Mouse (Mus musculus) CH12.LX (cell line): ENCODE data around the gene Cald1. TPM values are rescaled to one million over a fixed set of nuclear protein-coding genes. Genes with fewer than 3 reads are reported as not detected.

Source experiments
- DNase-seq: peaks from one replicate; pipeline ENCODE4 v3.0.0-alpha.2; 2013; ENCODE audit errors: extremely low read depth
- H3K27ac ChIP-seq: 2 replicates; pipeline ENCODE4 v1.5.1; 2012; ENCODE audit warnings: low read depth, mild to moderate bottlenecking, control low read depth, moderate library complexity; ENCODE audit not compliant: insufficient read depth
- H3K27me3 ChIP-seq: replicated peaks from 2 replicates; pipeline ENCODE3; 2012; ENCODE audit warnings: inconsistent platforms
- H3K36me3 ChIP-seq, 2 experiments: replicated peaks in 1 of 2; 2 replicates each; pipeline versions ENCODE3 to v1.6.1; 2012; ENCODE audit warnings: inconsistent platforms in 1 of 2, low read length in 1 of 2, mild to moderate bottlenecking in 1 of 2, mixed read lengths in 1 of 2, moderate library complexity in 1 of 2; ENCODE audit not compliant: control insufficient read depth in 1 of 2, insufficient read depth in 1 of 2
- H3K4me1 ChIP-seq, 2 experiments: 2 replicates each; pipeline ENCODE4 v1.6.1; 2012; ENCODE audit warnings: inconsistent platforms in 1 of 2, moderate library complexity in 1 of 2; ENCODE audit not compliant: insufficient read depth in 2 of 2, control insufficient read depth in 1 of 2
- H3K4me2 ChIP-seq: 2 replicates; pipeline ENCODE4 v1.6.1; 2012; ENCODE audit warnings: low read depth, mild to moderate bottlenecking, control low read depth; ENCODE audit not compliant: poor library complexity, insufficient read depth, severe bottlenecking
- H3K4me3 ChIP-seq, 3 experiments: fragments of 150-350 bp in 1 of 3; sonication (generic) in 1 of 3; replicated peaks in 1 of 3; 2 replicates each; pipeline versions ENCODE3 to v1.5.1; 2011 to 2012; ENCODE audit warnings: low read depth in 2 of 3, low read length in 2 of 3, mild to moderate bottlenecking in 2 of 3, moderate library complexity in 2 of 3, control low read depth in 1 of 3, improper control_type of control experiment in 1 of 3, inconsistent platforms in 1 of 3, mixed read lengths in 1 of 3; ENCODE audit not compliant: poor library complexity in 1 of 3
- H3K79me2 ChIP-seq: replicated peaks from 2 replicates; pipeline ENCODE4 v1.6.1; 2012; ENCODE audit warnings: mild to moderate bottlenecking, moderate library complexity; ENCODE audit not compliant: control insufficient read depth, poor library complexity, insufficient read depth, severe bottlenecking; ENCODE audit errors: extremely low read depth
- H3K9ac ChIP-seq: 2 replicates; pipeline ENCODE4 v1.6.1; 2012; ENCODE audit warnings: low read depth, mild to moderate bottlenecking, control low read depth, moderate library complexity; ENCODE audit not compliant: insufficient read depth
- H3K9me3 ChIP-seq: replicated peaks from 2 replicates; pipeline ENCODE3; 2012; ENCODE audit warnings: low read length, inconsistent platforms, mixed read lengths
- CHD1 ChIP-seq: IDR thresholded peaks from 2 replicates; pipeline ENCODE4 v1.6.1; 2012; ENCODE audit warnings: low read depth, low read length, improper control_type of control experiment, inconsistent platforms
- CHD2 ChIP-seq: IDR thresholded peaks from 2 replicates; pipeline ENCODE4 v1.6.1; 2011; ENCODE audit warnings: low read length, improper control_type of control experiment
- CTCF ChIP-seq, 2 experiments: IDR thresholded peaks in 1 of 2; conservative IDR thresholded peaks in 1 of 2; 2 replicates each; pipeline ENCODE4 v1.5.1; 2011 to 2012; ENCODE audit warnings: low read depth in 2 of 2, low read length in 2 of 2, improper control_type of control experiment in 1 of 2, inconsistent platforms in 1 of 2, mild to moderate bottlenecking in 1 of 2, moderate library complexity in 1 of 2
- E2F4 ChIP-seq: IDR thresholded peaks from 2 replicates; pipeline ENCODE4 v1.6.1; 2011; ENCODE audit warnings: low read depth, low read length, improper control_type of control experiment; ENCODE audit not compliant: insufficient replicate concordance
- ETS1 ChIP-seq: conservative IDR thresholded peaks from 2 replicates; pipeline ENCODE4 v1.6.1; 2012; ENCODE audit warnings: low read depth, mild to moderate bottlenecking, inconsistent platforms, low read length, improper control_type of control experiment, moderate library complexity
- IRF4 ChIP-seq: IDR thresholded peaks from 2 replicates; pipeline ENCODE4 v1.6.1; 2014; ENCODE audit warnings: low read depth, mild to moderate bottlenecking, inconsistent platforms, low read length, improper control_type of control experiment
- JUND ChIP-seq: conservative IDR thresholded peaks from 2 replicates; pipeline ENCODE4 v1.6.1; 2011; ENCODE audit warnings: low read depth, low read length, improper control_type of control experiment
- KAT2A ChIP-seq: IDR thresholded peaks from 2 replicates; pipeline ENCODE4 v1.6.1; 2012; ENCODE audit warnings: low read length, improper control_type of control experiment, inconsistent platforms; ENCODE audit not compliant: insufficient replicate concordance
- MAFK ChIP-seq: IDR thresholded peaks from 2 replicates; pipeline ENCODE4 v1.6.1; 2011; ENCODE audit warnings: low read length, improper control_type of control experiment; ENCODE audit not compliant: insufficient replicate concordance
- MAX ChIP-seq: IDR thresholded peaks from 2 replicates; pipeline ENCODE4 v1.6.1; 2011; ENCODE audit warnings: low read length, improper control_type of control experiment
- MAZ ChIP-seq: IDR thresholded peaks from 2 replicates; pipeline ENCODE4 v1.6.1; 2012; ENCODE audit warnings: low read depth, mild to moderate bottlenecking, inconsistent platforms, low read length, improper control_type of control experiment, moderate library complexity
- NRF1 ChIP-seq: IDR thresholded peaks from 2 replicates; pipeline ENCODE4 v1.6.1; 2014; ENCODE audit warnings: low read depth, mild to moderate bottlenecking, inconsistent platforms, low read length, improper control_type of control experiment, moderate library complexity
- PAX5 ChIP-seq: IDR thresholded peaks from 2 replicates; pipeline ENCODE4 v1.6.1; 2012; ENCODE audit warnings: low read length, inconsistent platforms, mixed read lengths
- POLR2AphosphoS2 ChIP-seq: IDR thresholded peaks from 2 replicates; pipeline ENCODE4 v1.6.1; 2011; ENCODE audit warnings: low read depth, low read length, improper control_type of control experiment
- TBP ChIP-seq: conservative IDR thresholded peaks from 2 replicates; pipeline ENCODE4 v1.6.1; 2011; ENCODE audit warnings: low read depth, low read length, improper control_type of control experiment
- TCF12 ChIP-seq: IDR thresholded peaks from 2 replicates; pipeline ENCODE4 v1.6.1; 2014; ENCODE audit warnings: low read depth, mild to moderate bottlenecking, inconsistent platforms, low read length, improper control_type of control experiment
- UBTF ChIP-seq: IDR thresholded peaks from 2 replicates; pipeline ENCODE4 v1.6.1; 2012; ENCODE audit warnings: low read depth, mild to moderate bottlenecking, inconsistent platforms, low read length, improper control_type of control experiment, moderate library complexity
- USF1 ChIP-seq: IDR thresholded peaks from 2 replicates; pipeline ENCODE4 v1.6.1; 2014; ENCODE audit warnings: low read depth, mild to moderate bottlenecking, inconsistent platforms, low read length, improper control_type of control experiment
- USF2 ChIP-seq: conservative IDR thresholded peaks from 2 replicates; pipeline ENCODE4 v1.6.1; 2011; ENCODE audit warnings: low read depth, low read length, improper control_type of control experiment
- ZC3H11A ChIP-seq: IDR thresholded peaks from 2 replicates; pipeline ENCODE4 v1.6.1; 2012; ENCODE audit warnings: low read depth, mild to moderate bottlenecking, inconsistent platforms, low read length, improper control_type of control experiment
- ZKSCAN1 ChIP-seq: IDR thresholded peaks from 2 replicates; pipeline ENCODE4 v1.6.1; 2012; ENCODE audit warnings: low read depth, inconsistent platforms, low read length, improper control_type of control experiment, borderline replicate concordance
- dilution Hi-C: fragments of 300-500 bp; cut with MboI; formaldehyde crosslinking; loops from 2 replicates; pipeline ENCODE4 v1.14.3; 2020; ENCODE audit warnings: low sequenced_read_pairs; ENCODE audit not compliant: extremely low pct_unique_long_range_greater_than_20kb, extremely low pct_ligation_motif_present
- in situ Hi-C: fragments of 300-500 bp; cut with MboI; formaldehyde crosslinking; loops from 3 replicates; pipeline ENCODE4 v1.14.3; 2019; ENCODE audit warnings: low sequenced_read_pairs, low pct_ligation_motif_present, low pct_unique_long_range_greater_than_20kb, mixed read lengths
- polyA plus RNA-seq: library from polyadenylated mRNA; unstranded; fragments of >175 nt; gene quantifications from 2 replicates; pipeline ENCODE4 v1.2.1, GENCODE M21; 2012; ENCODE audit warnings: low read depth; ENCODE audit not compliant: insufficient read length
- total RNA-seq, 2 experiments: library from RNA; depleted of rRNA; stranded (reverse); fragments of 300-350 nt in 1 of 2; fragments of >200 nt in 1 of 2; gene quantifications; 2 replicates each; pipeline ENCODE4 v1.2.3; 2012 to 2014

Cald1 gene
- total and polyA plus RNA-seq, 3 experiments = 0.55 to 4.0 (median 1.1) TPM

DNA sequence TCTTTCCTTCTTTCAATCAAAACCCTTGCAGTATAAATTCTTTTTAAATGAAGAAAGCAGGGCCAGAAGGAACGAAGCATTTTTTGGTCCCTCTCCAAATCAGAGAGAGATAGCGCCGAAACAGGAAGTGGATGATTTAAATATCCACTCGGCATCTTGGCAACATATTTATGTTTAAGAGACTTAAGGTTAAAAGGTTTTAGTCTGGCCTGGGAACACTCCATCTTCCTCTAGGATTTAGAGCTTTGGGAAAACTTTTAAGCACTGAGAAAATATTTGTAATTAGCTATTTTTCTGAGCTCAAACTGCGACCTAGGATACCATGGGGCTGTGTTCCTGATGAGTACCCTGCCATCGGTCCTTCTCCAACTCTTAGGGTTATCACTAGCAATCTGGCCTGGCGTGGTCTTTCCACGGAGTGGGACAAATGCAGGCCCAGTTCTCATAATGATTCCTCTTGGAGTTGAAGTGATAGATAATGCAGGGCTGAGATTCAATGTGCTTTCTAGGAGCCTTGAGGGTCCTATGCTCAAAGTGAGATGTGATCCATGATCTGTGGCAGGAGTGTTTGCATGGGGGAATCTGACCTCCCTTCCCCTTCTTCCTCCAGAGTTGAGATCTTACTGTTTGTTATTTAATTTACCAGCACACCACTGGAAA, 28.4 kb downstream of the Cald1 start:
- H3K4me2 ChIP-seq = no peak overlapping the region
- no peaks in the 10 kb centered on the region for H3K79me2 ChIP-seq
- no peak for DNase-seq
- H3K4me3 ChIP-seq = no peak overlapping the region
- no peak for TF ChIP-seq MAZ
- no peak for TF ChIP-seq E2F4
- no peak for TF ChIP-seq CHD1
- TF ChIP-seq USF2 = no peak
- no peak for TF ChIP-seq PAX5
- no peak for TF ChIP-seq USF1
- TF ChIP-seq MAX = no peak
- no peak for TF ChIP-seq CHD2
- no peak for TF ChIP-seq NRF1
- no peak for TF ChIP-seq ZC3H11A
- no peak for TF ChIP-seq CTCF (conservative IDR thresholded peaks at IDR 0.05 in 1 of 2, IDR thresholded peaks at IDR 0.05 in 1 of 2; ENCODE audit: low read depth in 2 of 2, low read length in 2 of 2)
- TF ChIP-seq POLR2AphosphoS2 = no peak
- TF ChIP-seq TBP = no peak
- TF ChIP-seq MAFK = no peak
- no peak for TF ChIP-seq JUND
- TF ChIP-seq KAT2A = no peak
- TF ChIP-seq UBTF = no peak
- dilution Hi-C loops = no loop called here
- in situ Hi-C loops = no loop called here
- peaks cover 0 to 4% of the 10 kb centered on the region in 2 experiments; a peak in 1 of 4 replicates for H3K4me1 ChIP-seq
- no peaks in the 10 kb centered on the region for H3K27me3 ChIP-seq
- no peak overlapping the region for H3K9ac ChIP-seq
- H3K36me3 ChIP-seq = no peaks in the 10 kb centered on the region
- no peak overlapping the region for H3K27ac ChIP-seq
- H3K9me3 ChIP-seq = no peaks in the 10 kb centered on the region

DNA sequence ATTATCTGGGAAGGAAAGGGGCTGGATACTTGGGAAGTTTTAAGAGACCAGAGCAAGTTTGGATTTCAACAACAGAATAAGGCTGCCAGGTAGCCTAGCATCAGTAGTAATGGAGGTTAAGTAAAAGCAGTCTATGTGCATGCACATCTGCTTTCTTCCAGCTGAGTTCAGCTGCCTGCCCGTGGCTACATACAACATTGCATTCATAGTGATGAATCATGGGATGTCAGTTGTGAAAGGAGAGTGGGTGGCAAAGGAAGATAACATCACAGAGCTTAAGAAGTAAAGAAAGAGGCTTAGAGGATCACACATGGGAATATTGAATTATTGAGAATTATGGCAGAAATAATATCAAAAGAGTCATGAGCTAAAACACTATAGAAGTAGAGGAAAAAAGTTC, 29.8 kb downstream of the Cald1 start:
- in situ Hi-C loops = no loop called here
- DNase-seq = no peak
- no peaks in the 10 kb centered on the region for H3K9me3 ChIP-seq
- no peak overlapping the region for H3K4me2 ChIP-seq
- peaks cover 0 to 4% of the 10 kb centered on the region in 2 experiments; a peak in 1 of 4 replicates for H3K4me1 ChIP-seq
- no peak overlapping the region for H3K9ac ChIP-seq
- no peak overlapping the region for H3K4me3 ChIP-seq
- TF ChIP-seq TCF12 (no peak), ETS1 (no peak), MAFK (no peak), POLR2AphosphoS2 (no peak), IRF4 (no peak), TBP (no peak), ZKSCAN1 (no peak)
- H3K27me3 ChIP-seq = no peaks in the 10 kb centered on the region
- no peak overlapping the region for H3K27ac ChIP-seq
- H3K79me2 ChIP-seq = no peaks in the 10 kb centered on the region
- no peaks in the 10 kb centered on the region for H3K36me3 ChIP-seq
- dilution Hi-C loops = no loop called here
